Mouse (Mus musculus): ENCODE data around the gene Ostf1. TPM values are rescaled to one million over a fixed set of nuclear protein-coding genes. Genes with fewer than 3 reads are reported as not detected.
A peak's percentile ranks its signal among the peaks of the same experiment; 100 is the strongest.

The Ostf1 gene
- polyA plus RNA-seq, 1 experiment, result 267 TPM

DNA sequence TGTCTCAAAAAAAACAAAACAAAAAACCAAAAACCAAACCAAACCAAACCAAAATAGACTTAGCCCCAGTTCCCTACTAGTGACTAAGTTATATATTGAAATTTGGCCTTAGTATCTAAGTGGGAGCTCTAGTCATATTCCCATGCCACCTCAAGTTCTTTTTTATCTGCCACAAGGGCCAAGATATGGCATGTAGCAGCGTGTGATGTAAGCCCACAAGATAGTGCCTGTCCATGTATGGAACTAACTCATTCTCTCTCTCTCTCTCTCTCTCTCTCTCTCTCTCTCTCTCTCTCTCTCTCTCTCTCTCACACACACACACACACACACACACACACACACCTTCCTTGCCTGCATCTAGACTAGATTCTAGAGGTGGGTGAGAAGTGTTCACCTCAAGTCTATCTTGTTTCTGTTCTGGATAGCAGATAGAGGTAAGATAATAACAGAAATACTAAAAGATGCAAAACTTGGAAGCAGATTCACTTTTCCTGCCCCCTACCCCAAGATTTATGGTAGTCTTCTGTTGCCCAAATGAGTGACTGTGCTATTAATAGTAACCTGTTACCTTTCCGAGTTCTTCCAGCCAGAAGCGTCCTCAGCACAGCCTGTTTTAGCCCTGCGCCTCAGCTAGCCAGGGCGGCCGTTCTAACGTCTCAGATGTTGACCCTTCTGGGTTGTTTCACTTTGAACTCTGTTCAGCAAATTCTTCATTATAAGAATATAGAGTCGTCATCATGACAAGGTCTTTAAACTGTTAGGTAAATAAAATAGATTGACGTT is 16.3 kb upstream of the Ostf1 start:
- no peak for TF ChIP-seq POLR2A (IDR thresholded peaks at IDR 0.05; ENCODE audit: borderline replicate concordance, low read depth, low read length)
- TF ChIP-seq CTCF (IDR thresholded peaks at IDR 0.05; ENCODE audit: low read depth, low read length), result no peak
- H3K27ac ChIP-seq (ENCODE audit: insufficient read depth, low read depth, low read length), result no peak overlapping the region
- peaks cover 19% of the 10 kb centered on the region for H3K4me1 ChIP-seq (ENCODE audit: control insufficient read depth, insufficient read depth, low read length)
- no peak overlapping the region for H3K4me3 ChIP-seq (ENCODE audit: insufficient read depth, low read length)

GRCm38 (mm10) chr19:18646853-18647420 is 15.3 kb upstream of the Ostf1 start:
- peak overlapping the region; percentile 77 for H3K27ac ChIP-seq (ENCODE audit: insufficient read depth, low read depth, low read length)

GRCm38 (mm10) chr19:18646397-18646796 is 14.8 kb upstream of the Ostf1 start:
- Histone ChIP-seq H3K27ac (ENCODE audit: insufficient read depth, low read depth, low read length) (peak overlapping the region; percentile 77), H3K4me1 (ENCODE audit: control insufficient read depth, insufficient read depth, low read length) (peaks cover 15% of the 10 kb centered on the region), H3K4me3 (ENCODE audit: insufficient read depth, low read length) (no peak overlapping the region)
- TF ChIP-seq CTCF (IDR thresholded peaks at IDR 0.05; ENCODE audit: low read depth, low read length), result no peak
- TF ChIP-seq POLR2A (IDR thresholded peaks at IDR 0.05; ENCODE audit: borderline replicate concordance, low read depth, low read length), result no peak

More at GRCm38 (mm10) chr19:18646853-18647420, 15.3 kb upstream of the Ostf1 start:
- peaks cover 15% of the 10 kb centered on the region for H3K4me1 ChIP-seq (ENCODE audit: control insufficient read depth, insufficient read depth, low read length)
- no peak overlapping the region for H3K4me3 ChIP-seq (ENCODE audit: insufficient read depth, low read length)
- TF ChIP-seq CTCF (IDR thresholded peaks at IDR 0.05; ENCODE audit: low read depth, low read length) (no peak), POLR2A (IDR thresholded peaks at IDR 0.05; ENCODE audit: borderline replicate concordance, low read depth, low read length) (no peak)

DNA sequence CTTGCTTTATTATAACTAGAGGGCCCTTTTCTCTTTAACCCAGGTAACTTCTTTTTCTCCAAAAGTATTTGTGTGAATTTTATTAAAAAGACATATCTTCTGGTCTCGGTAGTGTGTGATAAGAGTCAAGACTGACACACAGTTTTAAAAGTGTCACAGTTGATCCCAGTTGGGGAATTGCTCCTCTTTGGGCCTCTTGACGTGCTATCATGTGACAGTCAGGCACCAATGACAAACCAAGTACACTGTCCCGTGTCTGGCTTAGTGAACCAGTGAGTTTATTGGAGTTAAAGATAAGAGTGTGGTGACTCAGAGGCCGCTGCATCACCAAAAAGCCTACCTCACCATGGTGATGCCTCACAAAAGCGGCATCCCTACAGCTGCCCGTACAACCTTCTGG is 12.5 kb upstream of the Ostf1 start:
- no peak overlapping the region for H3K4me3 ChIP-seq (ENCODE audit: insufficient read depth, low read length)
- H3K4me1 ChIP-seq (ENCODE audit: control insufficient read depth, insufficient read depth, low read length), result peaks cover 19% of the 10 kb centered on the region
- no peak overlapping the region for H3K27ac ChIP-seq (ENCODE audit: insufficient read depth, low read depth, low read length)
- TF ChIP-seq POLR2A (IDR thresholded peaks at IDR 0.05; ENCODE audit: borderline replicate concordance, low read depth, low read length), result no peak
- no peak for TF ChIP-seq CTCF (IDR thresholded peaks at IDR 0.05; ENCODE audit: low read depth, low read length)

DNA sequence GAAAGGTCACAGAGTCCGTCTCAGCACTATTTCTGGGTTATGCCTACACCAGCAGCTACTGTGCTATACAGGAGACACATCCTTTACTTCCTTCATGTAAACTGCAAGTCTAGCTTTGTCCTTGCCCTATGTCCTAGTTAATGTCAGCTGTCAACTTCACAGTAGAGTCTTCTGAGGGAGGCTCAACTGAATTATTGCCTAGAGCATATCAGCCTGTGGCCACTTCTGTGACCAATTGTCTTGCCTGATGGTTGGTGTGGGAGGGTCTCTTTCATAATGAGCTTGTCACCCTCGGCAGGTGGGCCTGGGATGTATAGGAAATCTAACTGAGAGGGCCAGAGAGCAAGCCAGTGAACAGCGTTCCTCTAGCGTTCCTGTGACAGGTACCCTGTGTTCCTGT is 11.8 kb upstream of the Ostf1 start:
- TF ChIP-seq CTCF (IDR thresholded peaks at IDR 0.05; ENCODE audit: low read depth, low read length) (no peak), POLR2A (IDR thresholded peaks at IDR 0.05; ENCODE audit: borderline replicate concordance, low read depth, low read length) (no peak)
- Histone ChIP-seq H3K4me1 (ENCODE audit: control insufficient read depth, insufficient read depth, low read length) (peaks cover 23% of the 10 kb centered on the region), H3K27ac (ENCODE audit: insufficient read depth, low read depth, low read length) (no peak overlapping the region)

GRCm38 (mm10) chr19:18641001-18641400 is 9.4 kb upstream of the Ostf1 start:
- TF ChIP-seq POLR2A (IDR thresholded peaks at IDR 0.05; ENCODE audit: borderline replicate concordance, low read depth, low read length) (no peak), CTCF (IDR thresholded peaks at IDR 0.05; ENCODE audit: low read depth, low read length) (no peak)
- H3K4me3 ChIP-seq (ENCODE audit: insufficient read depth, low read length), result no peak overlapping the region
- no peak overlapping the region for H3K27ac ChIP-seq (ENCODE audit: insufficient read depth, low read depth, low read length)
- H3K4me1 ChIP-seq (ENCODE audit: control insufficient read depth, insufficient read depth, low read length), result peaks cover 10% of the 10 kb centered on the region

More for the DNA sequence above, 11.8 kb upstream of the Ostf1 start:
- no peak overlapping the region for H3K4me3 ChIP-seq (ENCODE audit: insufficient read depth, low read length)

DNA sequence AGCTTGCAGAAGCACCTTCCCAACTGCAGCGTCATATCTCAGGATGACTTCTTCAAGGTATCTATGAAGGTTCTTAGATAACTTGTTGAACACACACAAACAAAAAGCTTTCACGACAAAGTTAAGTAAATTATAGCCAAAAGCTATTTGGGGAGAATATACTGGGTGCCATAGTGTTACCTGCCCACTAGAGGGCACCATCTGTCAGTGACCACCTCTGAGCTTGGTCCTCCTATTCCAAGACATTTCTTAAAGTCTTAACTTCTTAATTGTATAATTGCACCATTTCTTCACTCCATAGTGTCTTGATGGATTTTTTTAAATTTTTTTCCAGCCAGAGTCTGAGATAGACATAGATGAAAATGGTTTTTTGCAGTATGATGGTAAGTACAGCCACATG is 7.9 kb upstream of the Ostf1 start:
- no peak overlapping the region; the same call in 1 of the 2 replicates for H3K27ac ChIP-seq (ENCODE audit: insufficient read depth, low read depth, low read length)
- H3K4me3 ChIP-seq (ENCODE audit: insufficient read depth, low read length), result no peak overlapping the region
- TF ChIP-seq CTCF (IDR thresholded peaks at IDR 0.05; ENCODE audit: low read depth, low read length), result no peak
- TF ChIP-seq POLR2A (IDR thresholded peaks at IDR 0.05; ENCODE audit: borderline replicate concordance, low read depth, low read length), result no peak
- peaks cover 8% of the 10 kb centered on the region for H3K4me1 ChIP-seq (ENCODE audit: control insufficient read depth, insufficient read depth, low read length)

DNA sequence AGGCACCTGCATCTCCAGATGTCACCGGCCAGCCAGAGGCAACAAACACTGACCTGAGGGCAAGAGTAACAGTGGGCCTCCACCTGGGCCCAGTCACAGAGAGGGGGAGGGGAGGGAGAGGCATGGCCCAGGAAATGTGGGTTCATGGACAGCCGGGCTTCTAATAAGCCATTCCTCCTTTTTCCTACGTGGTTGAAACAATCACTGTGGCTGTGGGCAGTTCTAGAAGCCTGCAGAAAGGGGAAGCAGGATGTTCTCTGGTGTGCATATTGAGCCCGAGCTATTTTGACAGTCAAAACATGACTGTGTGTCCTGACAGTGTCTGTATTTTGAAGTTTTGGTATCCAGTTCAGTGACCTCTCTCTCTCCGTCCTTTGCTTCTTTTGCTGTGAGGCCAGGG is 7.3 kb upstream of the Ostf1 start:
- TF ChIP-seq POLR2A (IDR thresholded peaks at IDR 0.05; ENCODE audit: borderline replicate concordance, low read depth, low read length) (no peak), CTCF (IDR thresholded peaks at IDR 0.05; ENCODE audit: low read depth, low read length) (no peak)
- Histone ChIP-seq H3K27ac (ENCODE audit: insufficient read depth, low read depth, low read length) (peak overlapping the region; percentile 33), H3K4me1 (ENCODE audit: control insufficient read depth, insufficient read depth, low read length) (peaks cover 8% of the 10 kb centered on the region), H3K4me3 (ENCODE audit: insufficient read depth, low read length) (no peak overlapping the region)

DNA sequence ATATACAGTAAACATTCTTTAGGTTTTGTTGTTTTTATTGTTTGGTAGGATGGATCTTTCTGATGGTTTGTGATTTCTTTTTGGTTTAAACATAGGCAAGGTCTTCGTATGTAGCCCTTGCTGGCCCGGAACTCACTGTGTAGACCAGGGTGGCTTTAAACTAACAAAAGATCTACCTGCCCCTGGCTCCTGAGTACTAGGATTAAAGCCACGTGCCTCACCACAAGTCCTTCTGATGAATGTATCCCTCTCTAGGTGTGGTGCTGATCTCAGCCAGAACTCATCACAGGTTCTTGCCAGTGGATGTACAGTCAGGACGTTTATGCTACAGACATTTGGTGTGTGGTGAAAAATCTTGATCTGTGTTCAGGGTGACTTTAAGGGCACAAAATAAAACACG is 6.3 kb upstream of the Ostf1 start:
- no peak overlapping the region for H3K27ac ChIP-seq (ENCODE audit: insufficient read depth, low read depth, low read length)
- TF ChIP-seq POLR2A (IDR thresholded peaks at IDR 0.05; ENCODE audit: borderline replicate concordance, low read depth, low read length), result no peak
- no peak for TF ChIP-seq CTCF (IDR thresholded peaks at IDR 0.05; ENCODE audit: low read depth, low read length)
- H3K4me3 ChIP-seq (ENCODE audit: insufficient read depth, low read length), result no peak overlapping the region
- H3K4me1 ChIP-seq (ENCODE audit: control insufficient read depth, insufficient read depth, low read length), result peaks cover 8% of the 10 kb centered on the region

Measured in bone marrow macrophage, adult 2 months (primary cell).